Mouse (Mus musculus) erythroblast, adult 5-6 weeks (primary cell): ENCODE data around the gene Vmn1r221. TPM values are rescaled to one million over a fixed set of nuclear protein-coding genes. Genes with fewer than 3 reads are reported as not detected.
"Not testable (repeated sequence)": the region's sequence is repeated elsewhere in the genome, so short reads cannot be mapped to it uniquely, and the experiment has no call there.

Experiments
- ATAC-seq: replicated peaks from 2 replicates; pipeline ENCODE4 v1.8.0; 2016; ENCODE audit warnings: moderate number of reproducible peaks, mild to moderate bottlenecking, moderate TSS enrichment, inconsistent platforms; ENCODE audit not compliant: poor library complexity, low FRiP score, severe bottlenecking
- total RNA-seq, 2 experiments: library from RNA; stranded (forward) in 1 of 2; stranded (reverse) in 1 of 2; fragments of 150-400 nt in 1 of 2; fragments of 200-764, 138-1000 nt in 1 of 2; gene quantifications; 2 replicates each; pipeline versions ENCODE4 v1.2.3 to v1.2.4; 2015 to 2017; ENCODE audit warnings: low replicate concordance in 2 of 2

The Vmn1r221 gene
- total RNA-seq (2015; ENCODE audit: low replicate concordance) (not detected in 2 replicates), total RNA-seq (2017; ENCODE audit: low replicate concordance) (not detected in 2 replicates)

GRCm38 (mm10) chr13:23213827-23214226 is at the start of gene Vmn1r221:
Vmn1r221 (plus strand) TSS chr13:23214127.
- ATAC-seq = not testable (repeated sequence)

GRCm38 (mm10) chr13:23166471-23166870 is 47.5 kb upstream of the Vmn1r221 start:
- not testable (repeated sequence) for ATAC-seq

- ATAC-seq = no peak
Measured at GRCm38 (mm10) chr13:23187875-23188274, 26.1 kb upstream of the Vmn1r221 start, which contains the start of gene Vmn1r220. Vmn1r220 (minus strand) TSS chr13:23187975.

GRCm38 (mm10) chr13:23203885-23204284 is 10.0 kb upstream of the Vmn1r221 start:
- ATAC-seq = not testable (repeated sequence)

DNA sequence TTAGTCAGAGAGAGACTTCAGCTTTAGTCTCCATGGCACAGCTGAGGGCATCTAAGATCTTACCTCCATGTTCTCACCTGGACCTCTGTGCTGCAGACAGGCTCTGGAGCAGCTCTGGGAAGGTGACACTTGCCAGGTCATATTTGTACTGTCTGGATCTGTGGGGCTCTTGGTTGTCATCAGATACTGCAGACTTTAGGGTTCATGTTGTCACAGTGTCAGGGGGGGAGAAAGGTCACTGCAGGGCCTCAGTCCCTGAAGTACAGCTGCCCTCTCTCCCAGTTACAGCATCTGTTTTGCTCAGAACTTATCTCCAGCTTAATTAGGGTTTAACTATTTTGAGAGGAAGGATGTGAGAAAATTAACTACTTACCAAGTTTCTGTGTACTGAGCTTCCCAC is 21.9 kb downstream of the Vmn1r221 start, which contains the start of gene Vmn1r222:
TSS of gene Vmn1r222 (minus strand) at position 101 of the 400 bp plus-strand sequence.
- not testable (repeated sequence) for ATAC-seq

DNA sequence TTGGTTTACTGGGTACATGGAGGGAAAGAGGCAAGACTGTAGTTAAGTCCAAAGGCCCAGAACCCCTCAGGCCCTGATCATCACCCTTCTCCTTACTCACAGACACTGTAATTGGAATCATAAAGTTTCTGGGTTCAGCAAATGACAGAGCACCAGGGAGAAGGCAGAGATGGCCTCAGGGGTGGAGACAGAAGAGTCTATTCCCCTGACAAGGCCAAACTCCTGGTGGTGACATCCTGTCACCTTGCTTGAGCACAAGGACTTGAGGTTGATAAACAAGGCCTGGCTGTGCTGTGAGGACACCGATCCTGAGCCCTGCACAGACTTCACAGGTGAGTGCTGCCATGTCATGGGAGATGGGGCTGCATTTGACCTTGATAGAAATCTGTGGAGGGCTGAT is 32.9 kb downstream of the Vmn1r221 start, which contains the start of gene Vmn1r223:
TSS of gene Vmn1r223 (plus strand) at position 301 of the 400 bp plus-strand sequence.
- not testable (repeated sequence) for ATAC-seq

DNA sequence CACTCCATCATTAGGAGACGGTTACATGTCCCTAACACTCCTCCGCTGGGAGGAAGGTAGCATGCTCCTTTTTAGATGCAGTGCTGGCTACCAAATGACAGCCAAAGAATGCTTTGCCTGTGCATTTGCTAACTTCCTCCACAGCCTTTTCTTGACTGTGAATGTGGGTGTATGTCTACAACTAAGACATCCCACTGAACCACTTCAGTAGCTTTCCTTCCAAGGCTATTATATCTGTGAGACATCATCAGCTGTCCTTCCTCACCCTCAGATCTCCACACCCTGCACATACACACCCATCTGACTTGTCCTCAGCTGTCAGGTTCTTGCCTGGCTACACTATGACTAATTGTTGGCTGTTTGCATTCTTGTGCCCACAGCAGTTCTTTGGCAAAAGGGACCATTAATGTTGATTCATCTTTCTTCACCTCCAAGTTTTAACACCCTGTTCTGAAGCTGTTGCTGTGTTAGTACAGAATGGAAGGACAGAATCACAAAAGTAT is 44.7 kb downstream of the Vmn1r221 start:
- no peak for ATAC-seq

GRCm38 (mm10) chr13:23268606-23269005 is 54.7 kb downstream of the Vmn1r221 start:
- ATAC-seq = not testable (repeated sequence)

GRCm38 (mm10) chr13:23269127-23269526 is 55.2 kb downstream of the Vmn1r221 start:
- not testable (repeated sequence) for ATAC-seq

- ATAC-seq = no peak
Measured at GRCm38 (mm10) chr13:23269681-23270080, 55.8 kb downstream of the Vmn1r221 start.

- ATAC-seq = no peak
Measured at GRCm38 (mm10) chr13:23270321-23271101, 56.6 kb downstream of the Vmn1r221 start.

Other genes with a start within 250 kb of the Vmn1r221 start
- gene Vmn1r213, start 206.5 kb upstream of the Vmn1r221 start, total RNA-seq (2015; ENCODE audit: low replicate concordance) = not detected in 2 replicates
- gene Vmn1r213, start 206.5 kb upstream of the Vmn1r221 start, total RNA-seq (2017; ENCODE audit: low replicate concordance) = 0.70 TPM in 1 of 2 replicates, not detected in the other
- not detected in 2 replicates for gene Vmn1r214, start 183.7 kb upstream of the Vmn1r221 start, total RNA-seq (2015; ENCODE audit: low replicate concordance)
- gene Vmn1r214, start 183.7 kb upstream of the Vmn1r221 start, total RNA-seq (2017; ENCODE audit: low replicate concordance) = not detected in 2 replicates
- not detected in 2 replicates for gene Vmn1r215, start 146.1 kb upstream of the Vmn1r221 start, total RNA-seq (2015; ENCODE audit: low replicate concordance)
- gene Vmn1r215, start 146.1 kb upstream of the Vmn1r221 start, total RNA-seq (2017; ENCODE audit: low replicate concordance) = not detected in 2 replicates
- not detected in 2 replicates for gene Vmn1r217, start 95.9 kb upstream of the Vmn1r221 start, total RNA-seq (2015; ENCODE audit: low replicate concordance)
- gene Vmn1r217, start 95.9 kb upstream of the Vmn1r221 start, total RNA-seq (2017; ENCODE audit: low replicate concordance) = under 0.01 and 0.09 TPM in 2 replicates
- gene Vmn1r218, start 81.0 kb upstream of the Vmn1r221 start, total RNA-seq (2015; ENCODE audit: low replicate concordance) = not detected in 2 replicates
- gene Vmn1r218, start 81.0 kb upstream of the Vmn1r221 start, total RNA-seq (2017; ENCODE audit: low replicate concordance) = 0.14 TPM in 1 of 2 replicates, not detected in the other
- not detected in 2 replicates for gene Vmn1r219, start 54.8 kb upstream of the Vmn1r221 start, total RNA-seq (2015; ENCODE audit: low replicate concordance)
- gene Vmn1r219, start 54.8 kb upstream of the Vmn1r221 start, total RNA-seq (2017; ENCODE audit: low replicate concordance) = 0.09 TPM in 1 of 2 replicates, not detected in the other
- not detected in 2 replicates for gene Vmn1r220, start 26.2 kb upstream of the Vmn1r221 start, total RNA-seq (2015; ENCODE audit: low replicate concordance)
- not detected in 2 replicates for gene Vmn1r220, start 26.2 kb upstream of the Vmn1r221 start, total RNA-seq (2017; ENCODE audit: low replicate concordance)
- gene Vmn1r222, start 21.8 kb downstream of the Vmn1r221 start, total RNA-seq (2015; ENCODE audit: low replicate concordance) = not detected in 2 replicates
- not detected in 2 replicates for gene Vmn1r222, start 21.8 kb downstream of the Vmn1r221 start, total RNA-seq (2017; ENCODE audit: low replicate concordance)
- not detected in 2 replicates for gene Vmn1r223, start 33.0 kb downstream of the Vmn1r221 start, total RNA-seq (2015; ENCODE audit: low replicate concordance)
- not detected in 2 replicates for gene Vmn1r223, start 33.0 kb downstream of the Vmn1r221 start, total RNA-seq (2017; ENCODE audit: low replicate concordance)
- gene Zfp322a, start 155.1 kb downstream of the Vmn1r221 start, total RNA-seq (2015; ENCODE audit: low replicate concordance) = 10.4 and 10.8 TPM in 2 replicates
- 10.9 and 11.2 TPM in 2 replicates for gene Zfp322a, start 155.1 kb downstream of the Vmn1r221 start, total RNA-seq (2017; ENCODE audit: low replicate concordance)
- 1.7 and 1.9 TPM in 2 replicates for gene Abt1, start 209.7 kb downstream of the Vmn1r221 start, total RNA-seq (2015; ENCODE audit: low replicate concordance)
- 1.4 and 1.7 TPM in 2 replicates for gene Abt1, start 209.7 kb downstream of the Vmn1r221 start, total RNA-seq (2017; ENCODE audit: low replicate concordance)